Mouse (Mus musculus): ENCODE measurements around the gene Gfm2.
"Not testable (repeated sequence)": the region's sequence is repeated elsewhere in the genome, so short reads cannot be mapped to it uniquely, and the experiment has no call there.

- TF ChIP-seq CTCF (IDR thresholded peaks at IDR 0.05; ENCODE audit: control insufficient read depth, insufficient read depth, insufficient read length); CEBPB (IDR thresholded peaks at IDR 0.05; ENCODE audit: low read depth); USF1 (IDR thresholded peaks at IDR 0.05; ENCODE audit: low read depth); MAX (IDR thresholded peaks at IDR 0.05); MYOD1 (IDR thresholded peaks at IDR 0.05; ENCODE audit: control insufficient read depth, insufficient read length, low read depth); MYOG (IDR thresholded peaks at IDR 0.05; ENCODE audit: control insufficient read depth, extremely low read depth, insufficient read length): not testable (repeated sequence)
These were observed 7.3 kb upstream of the Gfm2 start for GRCm38 (mm10) chr13:97130413-97130812.
